Mouse (Mus musculus) kidney, postnatal 14 days (tissue): Measurements from ENCODE around the gene Plagl2.

Experiments used
- DNase-seq: peaks from one replicate; pipeline ENCODE4 v3.0.0; 2022; ENCODE audit warnings: mixed read lengths

Plagl2 gene

DNA sequence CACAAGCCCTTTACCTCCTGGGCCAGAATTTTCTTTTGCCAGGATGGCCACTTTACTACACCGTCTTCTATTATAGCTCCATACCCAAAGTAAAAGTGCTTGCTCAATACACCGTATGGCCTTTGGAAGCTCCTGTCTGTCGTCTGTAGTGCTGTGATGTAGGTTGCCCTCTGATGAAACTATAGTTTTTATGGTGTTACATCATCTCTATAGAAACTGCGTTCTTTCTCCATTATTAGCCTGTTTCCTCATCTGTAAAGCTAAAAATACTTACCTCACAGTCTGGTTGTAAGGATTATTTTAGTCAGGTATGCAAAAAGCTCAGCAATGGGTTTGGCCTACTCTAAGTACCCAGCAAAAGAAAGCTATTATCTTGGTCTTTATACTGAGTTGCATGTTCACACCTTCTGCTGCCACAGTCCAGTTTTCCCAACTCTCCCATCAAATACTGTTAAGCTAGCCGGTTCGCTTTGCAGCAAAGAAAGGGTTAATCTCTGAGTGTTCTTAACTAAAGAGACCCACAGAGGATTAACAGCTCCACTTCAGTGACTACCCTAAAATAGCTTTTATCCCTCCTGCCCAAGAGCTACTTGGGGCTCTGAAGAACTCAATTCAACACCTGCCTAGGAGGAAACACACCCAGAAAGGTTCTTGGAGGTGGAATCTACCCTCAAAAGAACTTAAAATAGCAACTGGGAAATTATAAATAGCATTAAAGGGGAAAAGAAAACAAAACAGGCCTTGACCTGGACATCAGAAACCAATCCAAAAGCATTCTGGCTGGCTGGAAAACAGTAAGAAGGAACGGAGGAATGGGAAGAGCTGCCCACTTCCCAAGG is 2.0 kb downstream of the Plagl2 start:
- no peak for DNase-seq

DNA sequence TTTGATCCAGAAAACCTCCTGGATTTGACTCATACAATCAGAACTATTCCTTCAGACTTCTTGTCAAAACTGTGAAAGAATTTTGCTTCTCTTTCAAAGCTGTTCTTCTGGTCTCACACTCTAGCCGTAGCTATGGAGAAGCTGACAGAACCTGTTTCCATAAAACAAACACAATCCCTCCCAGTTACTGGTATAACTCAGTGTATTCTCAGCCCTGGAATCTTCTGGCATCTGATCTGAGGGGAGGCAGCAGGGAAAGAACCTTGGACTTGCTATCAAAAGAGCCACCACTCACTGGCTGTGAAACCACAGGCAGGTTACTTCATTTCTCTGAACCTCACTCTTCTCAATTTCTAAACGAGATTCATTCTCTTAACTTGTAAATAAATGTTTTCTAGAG is 2.8 kb downstream of the Plagl2 start:
- DNase-seq = no peak

DNA sequence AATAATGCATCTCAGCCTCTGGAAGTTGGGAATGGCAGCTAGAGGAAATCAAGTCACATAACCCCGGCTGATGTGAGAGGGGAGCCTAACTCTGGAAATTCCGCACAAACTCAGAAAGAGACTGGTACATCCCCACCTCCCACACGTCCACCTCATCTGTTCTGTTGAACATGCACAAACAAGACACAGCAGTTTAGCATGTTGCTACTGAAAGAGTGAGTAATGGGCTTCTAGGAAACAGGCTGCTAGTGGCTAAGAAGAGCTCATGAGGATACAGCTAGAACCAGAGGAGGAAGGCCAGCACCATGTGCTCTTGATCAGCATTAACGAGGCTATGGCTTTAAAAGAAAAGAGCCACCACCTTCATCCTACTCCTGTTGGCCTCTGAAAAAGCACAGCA is 3.3 kb downstream of the Plagl2 start:
- no peak for DNase-seq

DNA sequence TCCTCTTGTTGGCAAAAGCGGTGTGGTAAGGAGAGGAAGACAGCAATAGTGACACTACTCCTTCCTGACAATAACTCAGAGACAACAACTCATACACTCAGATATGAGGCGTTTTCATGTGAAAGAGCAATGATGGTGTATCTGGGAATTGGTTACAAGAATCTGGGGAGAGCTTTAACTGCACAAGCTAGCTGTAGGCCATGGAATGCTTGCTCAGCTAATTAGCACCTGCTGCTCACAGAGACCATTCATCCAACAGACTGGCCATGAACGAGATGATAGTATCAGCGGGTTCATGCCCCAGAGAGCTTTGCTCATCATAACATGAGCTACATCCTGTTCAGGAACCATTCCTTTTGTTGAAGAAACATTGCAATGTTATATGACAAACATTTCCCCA is 4.0 kb downstream of the Plagl2 start:
- no peak for DNase-seq

DNA sequence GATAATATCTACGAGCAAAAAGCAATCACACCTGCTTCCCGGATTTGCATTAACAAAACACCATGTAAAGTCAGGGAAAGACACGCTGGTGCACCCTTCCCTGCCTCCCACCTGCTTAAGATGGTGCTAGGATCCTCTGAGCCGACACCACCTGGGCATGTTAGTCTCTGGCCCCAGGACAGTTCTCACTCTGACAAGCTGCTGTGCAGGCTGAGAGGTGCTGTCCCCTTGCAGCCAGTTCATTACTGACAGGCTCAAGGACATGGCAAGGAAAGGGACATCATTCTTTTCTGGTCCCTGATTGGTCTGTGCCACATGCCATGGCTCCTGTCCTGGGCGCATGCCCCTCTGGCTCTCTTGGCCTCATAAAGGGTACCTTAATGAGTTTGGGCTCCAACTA is 12.7 kb downstream of the Plagl2 start:
- no peak for DNase-seq

DNA sequence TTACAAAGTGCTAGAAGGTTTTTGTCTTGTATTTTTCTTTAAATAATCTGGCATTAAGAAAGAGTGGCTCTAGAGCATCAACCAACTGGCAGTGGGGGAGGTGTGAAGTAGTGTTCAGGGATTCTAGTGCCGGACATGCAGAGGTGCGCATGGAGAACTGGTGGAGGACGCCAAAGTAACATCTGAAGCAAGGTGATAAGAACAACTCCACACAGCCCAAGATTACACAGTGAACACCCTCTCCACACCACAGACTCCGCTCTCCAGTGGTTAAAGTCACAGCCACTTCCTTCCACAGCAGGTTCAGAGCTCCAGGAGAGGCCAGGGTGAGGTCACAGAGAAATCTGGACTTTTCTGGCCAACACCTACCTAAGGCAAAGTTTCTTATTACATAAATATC is 13.3 kb downstream of the Plagl2 start:
- DNase-seq = no peak

DNA sequence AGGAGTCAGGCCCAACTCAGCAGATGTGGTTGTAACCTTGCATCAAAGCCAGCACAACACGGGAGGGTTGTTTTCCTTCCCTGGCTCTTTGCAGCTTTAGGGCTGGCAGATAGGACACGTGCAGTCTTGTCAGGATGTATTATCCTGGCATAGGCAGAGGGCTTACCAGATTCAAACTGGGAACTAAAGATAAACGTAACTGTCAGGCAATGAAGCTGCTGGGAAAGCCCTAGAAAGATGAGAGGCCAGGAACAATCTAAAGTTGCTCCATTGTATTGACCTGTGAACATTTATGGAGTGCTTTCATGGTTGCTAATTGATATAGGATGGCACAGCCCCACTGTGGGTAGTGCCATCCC is 15.7 kb downstream of the Plagl2 start:
- no peak for DNase-seq

DNA sequence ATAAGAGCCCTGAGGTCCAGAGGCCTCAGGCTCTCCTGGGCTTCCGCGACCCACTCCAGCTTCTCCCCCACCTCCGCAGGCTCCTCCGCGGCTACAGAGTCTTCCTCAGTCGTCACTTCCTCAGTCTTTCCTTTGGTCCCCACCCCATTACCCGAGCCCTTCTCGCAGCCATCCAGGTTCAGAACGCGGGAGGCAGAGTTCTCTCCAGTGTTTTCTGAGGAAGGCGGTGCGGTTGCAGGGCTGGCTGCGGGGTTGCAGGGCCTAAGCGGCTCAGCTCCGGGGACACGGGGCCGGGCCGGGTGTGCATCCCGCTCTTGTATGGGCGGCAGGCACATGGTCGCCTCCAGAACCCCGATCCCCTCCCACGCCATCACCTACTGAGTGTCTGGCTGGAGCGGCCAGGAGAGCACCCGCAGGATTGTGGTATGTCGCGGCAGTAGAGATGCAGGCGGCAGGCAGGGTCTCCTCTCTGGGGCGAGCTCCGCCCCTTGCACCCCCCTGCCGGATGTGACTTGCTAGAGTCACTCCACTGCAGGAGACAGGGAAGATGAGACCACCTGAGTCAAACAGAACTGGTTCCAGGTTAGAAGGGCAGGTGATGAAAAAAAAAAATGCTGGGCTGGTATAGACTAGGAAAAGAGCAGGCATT is 16.2 kb downstream of the Plagl2 start, which contains the start of gene Tspyl3:
TSS of gene Tspyl3 (minus strand) at position 496 of the 649 bp plus-strand sequence.
- DNase-seq = peak; percentile 49

DNA sequence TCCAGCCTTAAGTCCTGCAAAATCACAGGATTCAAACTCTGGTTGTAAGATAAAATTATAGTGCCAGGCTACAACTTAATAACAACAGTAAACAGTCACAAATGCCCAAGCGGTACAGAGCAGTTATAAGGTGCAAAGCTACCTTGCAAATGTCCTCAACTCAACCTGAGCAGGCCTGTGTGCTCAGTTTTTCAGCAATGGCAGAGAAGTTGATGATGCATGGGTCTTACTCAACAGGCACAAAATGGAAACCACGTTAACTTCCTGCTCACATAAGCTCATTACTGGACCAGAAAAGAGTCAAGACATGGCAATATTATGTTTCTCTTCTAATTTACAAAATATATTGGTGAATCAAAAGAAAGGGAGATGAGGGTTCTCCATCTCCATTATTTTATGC is 18.7 kb downstream of the Plagl2 start:
- DNase-seq = no peak

DNA sequence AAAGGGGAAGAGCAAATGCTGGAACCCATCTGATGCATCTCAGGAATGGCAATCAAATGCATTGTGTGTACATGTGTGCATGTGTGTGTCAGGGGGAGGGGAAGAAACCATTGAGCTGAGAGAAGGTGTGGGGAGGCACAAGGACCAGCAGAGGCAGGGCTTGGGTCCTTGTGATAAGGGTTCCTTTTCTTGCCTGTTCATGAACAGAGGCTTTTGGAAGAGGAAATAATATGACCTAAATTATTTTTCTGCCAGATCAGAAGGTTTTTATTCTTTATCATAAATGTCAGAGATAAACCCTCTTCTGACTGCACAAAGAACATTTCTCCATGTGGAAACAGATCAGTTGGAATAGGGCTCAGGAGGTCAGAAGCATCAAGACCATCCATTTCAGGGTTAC is 19.1 kb downstream of the Plagl2 start:
- DNase-seq = no peak

DNA sequence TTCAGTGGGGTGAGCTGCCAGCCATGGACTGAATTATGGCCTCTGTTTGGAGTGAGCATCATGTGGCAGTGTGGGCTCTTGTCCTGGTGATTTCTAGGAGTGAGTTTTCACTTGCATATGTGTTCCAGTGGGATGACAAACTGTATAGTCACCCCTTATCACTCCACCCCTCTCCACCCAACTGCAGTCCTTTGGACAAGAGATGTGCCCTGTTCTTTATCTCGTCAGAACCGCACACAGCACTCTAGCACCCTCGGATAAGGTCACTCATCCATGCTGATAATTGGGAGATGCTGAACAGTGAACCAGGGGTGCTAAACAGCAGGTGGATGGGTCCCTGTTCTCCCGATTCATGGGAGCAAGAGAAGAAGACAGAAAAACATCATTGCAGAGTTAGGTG is 19.6 kb downstream of the Plagl2 start:
- DNase-seq = no peak

DNA sequence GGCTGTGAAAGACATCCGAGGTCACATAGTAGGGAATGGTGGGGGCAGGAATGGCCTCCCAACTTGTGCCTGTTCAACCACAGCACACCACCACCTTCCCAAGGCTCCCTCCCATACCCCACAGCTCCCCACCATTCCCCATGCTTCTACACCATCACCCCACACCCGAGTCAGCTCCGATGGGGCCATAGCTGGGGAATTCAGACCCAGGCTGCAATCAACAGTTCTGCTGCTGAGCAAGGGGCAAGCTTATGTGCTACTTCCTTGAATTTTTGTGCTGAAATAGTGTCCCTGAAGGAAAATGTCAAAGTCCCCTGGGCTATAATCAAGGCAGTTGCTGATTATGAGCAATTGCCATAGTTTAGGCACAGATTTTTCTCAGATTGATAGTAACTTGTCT is 22.7 kb downstream of the Plagl2 start:
- DNase-seq = no peak

DNA sequence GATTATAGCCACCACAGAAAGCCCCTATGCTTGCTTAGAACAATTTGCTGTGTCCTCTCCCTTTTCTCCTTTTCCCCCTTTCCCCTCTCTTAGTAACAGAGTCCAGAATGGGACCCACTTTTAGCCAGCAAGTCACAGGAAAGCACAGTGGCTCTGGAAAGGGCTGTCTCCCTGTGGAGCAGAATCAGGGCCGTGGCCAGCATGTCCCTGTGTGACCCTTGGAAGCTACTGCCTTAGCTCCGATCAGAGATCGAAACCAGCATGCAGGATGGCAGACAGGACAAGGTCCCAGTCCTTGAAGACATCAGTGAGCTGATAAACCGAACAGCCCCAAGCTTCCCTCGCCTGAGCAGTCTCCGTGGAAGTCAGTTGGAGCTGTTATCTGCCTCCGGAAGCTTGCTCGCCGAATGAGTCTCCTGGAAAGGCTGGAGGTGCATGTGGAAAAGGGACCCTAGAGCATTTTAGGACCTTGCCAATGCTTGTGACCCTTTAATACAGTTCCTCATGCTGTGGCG is 23.3 kb downstream of the Plagl2 start:
- DNase-seq = no peak

DNA sequence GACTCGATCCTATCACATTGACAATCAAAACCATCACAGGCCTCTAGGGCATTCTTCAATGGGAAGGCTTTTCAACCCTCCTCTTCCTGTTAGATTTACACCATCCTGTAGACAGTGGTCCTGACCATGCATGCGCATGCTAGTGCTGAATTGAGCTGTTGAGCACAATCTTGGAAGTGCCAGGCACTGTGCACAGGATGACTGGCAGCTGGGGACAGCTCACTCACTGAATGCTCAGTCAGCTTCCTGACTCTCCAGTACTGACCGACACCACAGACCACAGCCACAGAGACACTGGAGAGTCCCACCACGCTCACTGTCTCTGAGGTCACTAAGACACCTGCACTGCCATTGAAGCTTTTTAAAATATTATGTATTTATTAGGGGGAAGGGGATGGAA is 25.8 kb downstream of the Plagl2 start:
- no peak for DNase-seq

DNA sequence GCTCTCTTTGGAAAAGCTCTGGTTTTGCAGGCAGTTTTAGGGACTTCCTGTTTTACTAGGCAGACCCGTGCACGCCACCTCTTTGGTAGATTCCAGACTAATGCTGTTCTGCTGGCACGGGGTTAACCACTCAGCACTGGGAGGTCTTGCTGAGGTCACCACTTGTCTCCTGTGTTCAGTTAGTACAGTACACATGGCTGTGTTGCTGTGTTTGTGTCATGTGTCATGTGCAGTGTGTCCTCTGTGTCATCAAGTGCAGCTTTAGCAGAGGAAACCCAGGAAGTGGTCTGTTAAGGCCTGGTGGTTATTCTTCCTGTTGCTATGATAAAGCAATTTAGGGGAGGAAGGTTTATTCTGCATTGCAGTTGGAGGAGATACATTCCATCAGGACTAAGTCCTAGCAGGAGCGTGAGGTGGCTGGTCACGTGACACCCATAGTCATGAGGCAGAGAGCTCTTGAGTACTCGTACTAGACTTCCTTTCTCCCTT is 26.4 kb downstream of the Plagl2 start:
- DNase-seq = no peak

DNA sequence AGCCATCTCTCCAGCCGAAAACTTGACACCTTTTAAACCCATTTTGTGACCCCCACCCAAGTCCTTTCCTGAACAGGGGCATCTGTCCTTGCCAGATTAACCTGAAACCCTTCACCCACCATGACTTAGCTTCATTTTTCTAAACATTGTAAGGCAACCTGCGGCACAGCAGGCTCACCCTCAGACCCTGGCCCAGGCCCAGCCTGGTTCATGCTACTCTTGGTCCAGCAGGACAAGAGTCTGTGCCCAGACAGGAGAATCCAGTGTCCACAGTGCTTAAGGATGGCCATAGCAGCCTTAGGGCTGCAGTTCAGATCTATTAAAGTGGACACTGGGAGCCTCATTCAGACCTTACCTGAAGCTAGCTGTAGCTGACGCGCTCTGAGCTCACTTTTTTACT is 27.9 kb downstream of the Plagl2 start:
- no peak for DNase-seq

DNA sequence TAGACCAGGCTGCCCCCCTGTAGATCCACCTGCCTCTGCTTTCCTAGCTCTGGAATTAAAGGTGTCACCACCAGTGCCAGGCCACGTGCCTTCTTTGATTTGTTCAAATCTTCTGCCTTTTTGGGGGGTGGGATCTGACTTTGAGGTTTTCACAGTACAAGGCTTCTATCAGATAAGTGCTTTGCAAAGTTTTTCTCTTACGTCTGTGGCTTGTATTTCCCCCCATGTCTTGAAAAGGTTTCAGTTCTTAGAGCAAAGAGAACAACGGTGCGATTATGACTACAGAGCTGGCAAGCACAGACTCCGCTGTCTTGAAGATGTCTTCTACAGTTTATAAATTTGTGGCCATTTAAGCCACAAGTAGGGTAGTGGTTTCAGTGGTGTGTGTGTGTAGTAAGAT is 29.8 kb downstream of the Plagl2 start:
- no peak for DNase-seq

DNA sequence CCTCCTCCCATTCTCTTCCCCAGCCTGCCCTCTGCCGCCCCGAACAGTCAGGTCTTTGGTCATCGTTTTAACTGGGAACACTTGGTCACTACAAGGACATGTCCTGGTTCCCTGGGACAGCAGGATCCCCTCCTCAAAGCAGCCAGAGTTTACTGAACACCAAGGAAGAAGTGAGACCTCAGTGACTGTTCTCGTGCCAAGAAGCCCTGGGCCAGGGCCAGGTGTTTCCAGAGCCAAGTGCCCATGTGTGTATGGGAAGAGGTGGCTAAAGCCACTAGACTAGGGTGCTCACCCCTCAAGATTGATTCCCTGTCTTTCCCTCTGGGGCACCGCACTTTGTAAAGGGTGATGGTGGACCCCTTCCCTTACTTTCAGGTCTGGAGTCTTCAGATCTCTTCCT is 31.9 kb downstream of the Plagl2 start:
- DNase-seq = no peak

DNA sequence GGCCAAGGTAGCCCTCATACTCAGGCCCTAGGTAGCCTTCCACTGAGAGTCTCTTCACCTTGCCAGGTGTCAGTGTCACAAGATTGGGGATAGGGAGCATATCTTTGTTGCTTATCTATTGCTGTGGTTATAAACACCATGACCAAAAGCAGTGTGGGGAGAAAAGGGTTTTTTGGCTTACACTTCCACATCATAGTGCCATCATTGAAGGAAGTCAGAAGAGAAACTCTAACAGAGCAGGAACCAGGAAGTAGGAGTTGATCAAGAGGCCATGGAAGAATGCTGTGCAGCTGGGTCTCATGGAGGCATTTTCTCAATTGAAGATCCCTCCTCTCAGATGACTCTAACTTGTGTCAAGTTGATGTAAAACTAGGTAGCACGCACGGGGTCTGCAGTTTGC is 33.1 kb downstream of the Plagl2 start:
- DNase-seq = no peak

DNA sequence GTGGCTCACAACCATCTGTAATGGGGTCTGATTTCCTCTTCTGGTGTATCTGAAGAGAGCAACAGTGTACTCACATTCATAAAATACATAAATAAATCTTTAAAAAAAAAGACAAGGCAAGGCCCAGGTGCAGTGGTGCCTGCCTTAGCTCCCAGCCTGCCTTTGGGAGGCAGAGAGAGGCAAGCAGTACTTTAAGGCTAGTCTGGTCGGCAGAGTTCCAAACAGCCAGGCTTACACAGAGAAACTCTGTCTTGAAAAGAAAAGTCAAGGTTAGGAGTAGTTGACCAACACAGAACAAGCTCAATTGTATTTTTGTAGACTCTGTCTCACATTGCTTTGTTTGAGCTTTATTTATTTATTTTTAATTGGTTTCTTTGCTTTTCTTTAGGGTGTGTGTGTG is 38.5 kb downstream of the Plagl2 start:
- DNase-seq = no peak

DNA sequence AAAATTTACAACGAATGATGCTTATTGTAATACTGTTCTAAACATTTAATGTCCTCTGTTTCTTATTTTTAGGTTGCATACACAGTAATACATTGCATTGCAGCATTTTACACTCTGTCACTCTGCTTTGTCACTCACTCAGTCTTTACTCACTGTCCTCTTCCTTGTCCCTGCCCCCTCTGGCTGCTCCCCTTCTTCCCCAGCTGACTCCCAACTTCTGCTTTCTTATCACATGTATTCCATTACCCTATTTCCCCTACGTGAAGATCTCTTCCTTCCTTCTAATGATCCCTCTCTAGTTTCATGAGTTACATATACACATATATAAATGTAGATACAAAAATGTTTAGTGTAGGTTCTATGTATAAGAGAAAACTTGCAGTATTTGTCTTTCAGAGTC is 42.1 kb downstream of the Plagl2 start:
- DNase-seq = no peak

DNA sequence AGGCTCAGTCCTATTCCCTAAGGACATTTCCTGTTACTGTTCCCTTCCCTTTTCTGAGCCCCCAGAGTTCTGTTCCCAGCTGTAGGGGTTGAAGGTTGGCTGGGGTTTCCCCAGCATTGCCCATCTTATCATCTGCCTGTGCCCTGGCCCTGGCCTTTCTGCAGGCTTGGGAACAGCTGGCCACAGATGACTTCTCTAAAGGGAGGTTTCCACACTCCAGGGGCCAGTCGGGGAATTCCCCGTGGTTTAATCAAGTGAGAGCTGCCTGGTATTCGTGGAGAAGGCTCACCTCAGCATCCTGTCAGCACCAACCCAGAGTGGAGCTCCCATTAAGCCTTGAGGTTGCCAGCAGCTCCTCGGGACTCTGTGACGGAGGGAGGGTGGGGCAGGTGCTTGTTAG is 42.7 kb downstream of the Plagl2 start:
- no peak for DNase-seq

DNA sequence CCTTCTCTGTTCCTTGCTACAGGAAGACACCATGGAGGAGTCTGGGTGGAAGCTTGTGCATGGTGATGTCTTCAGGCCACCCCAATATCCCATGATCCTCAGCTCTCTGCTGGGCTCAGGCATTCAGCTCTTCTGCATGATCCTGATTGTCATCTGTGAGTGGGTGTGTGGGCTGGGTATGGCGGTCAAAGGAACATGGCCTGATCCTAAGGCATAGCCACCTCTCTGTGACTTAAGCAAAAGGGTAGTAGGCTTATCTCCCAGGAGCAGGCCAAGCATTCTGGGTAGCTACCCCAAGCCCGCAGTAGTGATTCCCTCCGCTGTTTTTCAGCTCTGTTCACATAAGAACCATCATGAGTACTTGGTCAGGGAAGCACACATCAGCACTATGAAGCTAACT is 47.0 kb downstream of the Plagl2 start:
- DNase-seq = no peak

DNA sequence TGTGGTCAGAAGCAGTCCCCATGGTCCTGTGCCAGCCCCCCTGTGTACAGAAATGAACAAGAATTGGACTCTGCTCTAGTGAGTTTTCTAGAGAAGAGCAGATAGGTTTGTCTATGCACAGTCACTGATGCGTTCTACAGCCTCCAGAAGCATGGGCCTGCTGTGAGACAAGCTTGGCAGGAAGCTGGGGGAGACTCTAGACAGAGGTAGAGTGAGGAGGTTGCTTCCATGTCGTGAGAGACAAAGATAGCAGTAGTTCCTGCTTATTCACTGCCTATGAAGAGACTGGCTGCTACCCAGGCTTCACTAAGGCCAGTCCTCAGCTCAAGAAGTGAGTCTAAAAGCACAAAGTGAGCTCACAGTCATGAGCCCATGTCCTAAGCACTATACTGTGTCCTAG is 50.0 kb downstream of the Plagl2 start:
- DNase-seq = no peak
